Mouse (Mus musculus) stomach, postnatal 0 days (tissue): Measurements from ENCODE around the gene Srbd1.

Experiments
- CTCF ChIP-seq: IDR thresholded peaks from 2 replicates; pipeline ENCODE4 v1.5.1; 2016; ENCODE audit warnings: antibody characterized with exemption, low read depth, mild to moderate bottlenecking, moderate library complexity
- EP300 ChIP-seq: optimal IDR thresholded peaks from 2 replicates; pipeline ENCODE3; 2016; ENCODE audit warnings: antibody characterized with exemption

GRCm38 (mm10) chr17:86067444-86067843 lies 77.5 kb downstream of the Srbd1 start:
- no peak for TF ChIP-seq CTCF
- TF ChIP-seq EP300, result no peak
